Mouse (Mus musculus): ENCODE measurements at regions not wholly inside any gene's neighbourhood (a gene's known extent, or its start where the extent isn't known, plus 50 kb on each side); places are given as distances from the start of the nearest gene placed in this dataset.

GRCm38 (mm10) chr9:102782926-102783850, 51.5 kb upstream of the Ryk start:
- no peak for DNase-seq (ENCODE audit: low read depth, low spot score)

GRCm38 (mm10) chr9:102784329-102785026, 50.2 kb upstream of the Ryk start:
- peak; percentile 94 for DNase-seq (ENCODE audit: low read depth, low spot score)

All from forelimb bud, embryonic 11.5 days (tissue).